Mouse (Mus musculus) testis, adult 2 months (tissue): ENCODE results near the gene Cryz.

Experiments used
- CTCF ChIP-seq: fragments of 200-500 bp; IDR thresholded peaks from 2 replicates; pipeline ENCODE4 v1.5.1; 2012; ENCODE audit warnings: low read depth, mild to moderate bottlenecking, inconsistent platforms, low read length, moderate library complexity; ENCODE audit not compliant: control insufficient read depth, insufficient read depth, insufficient replicate concordance
- POLR2A ChIP-seq: fragments of 200-500 bp; IDR thresholded peaks from 2 replicates; pipeline ENCODE4 v1.6.1; 2012; ENCODE audit warnings: low read depth, mild to moderate bottlenecking, inconsistent platforms, low read length, moderate library complexity; ENCODE audit not compliant: control insufficient read depth

GRCm38 (mm10) chr3:154615304-154615703, 18.8 kb downstream of the Cryz start:
- no peak for TF ChIP-seq CTCF
- no peak for TF ChIP-seq POLR2A
